Mouse (Mus musculus) ES-E14 (cell line): ENCODE results near the gene Xpa.

ENCODE experiments used
- CHD2 ChIP-seq: IDR thresholded peaks from 2 replicates; pipeline ENCODE4 v1.6.1; 2014; ENCODE audit warnings: mild to moderate bottlenecking, low read depth, low read length, inconsistent platforms
- MAFK ChIP-seq: IDR thresholded peaks from 2 replicates; pipeline ENCODE4 v1.6.1; 2014; ENCODE audit warnings: mild to moderate bottlenecking, low read depth, low read length, inconsistent platforms; ENCODE audit not compliant: insufficient read depth
- ZNF384 ChIP-seq: IDR thresholded peaks from 2 replicates; pipeline ENCODE4 v1.6.1; 2012; ENCODE audit warnings: low read depth, low read length, inconsistent platforms

- TF ChIP-seq CHD2 (no peak), MAFK (no peak), ZNF384 (no peak)
These were observed 76.5 kb downstream of the Xpa start for GRCm38 (mm10) chr4:46119514-46120094.
